Mouse (Mus musculus) lung, postnatal 0 days (tissue): ENCODE results near the gene Polm.

Experiments used
- CTCF ChIP-seq: IDR thresholded peaks from 2 replicates; pipeline ENCODE4 v1.5.1; 2016; ENCODE audit warnings: antibody characterized with exemption, mild to moderate bottlenecking
- EP300 ChIP-seq: IDR thresholded peaks from 2 replicates; pipeline ENCODE4 v1.6.1; 2016; ENCODE audit warnings: antibody characterized with exemption, mild to moderate bottlenecking, control low read depth

- no peak for TF ChIP-seq CTCF
- TF ChIP-seq EP300: no peak
Measured at GRCm38 (mm10) chr11:5852314-5852713, 14.5 kb upstream of the Polm start.
